Mouse (Mus musculus): Measurements from ENCODE around the gene 1700013G24Rik.

DNA sequence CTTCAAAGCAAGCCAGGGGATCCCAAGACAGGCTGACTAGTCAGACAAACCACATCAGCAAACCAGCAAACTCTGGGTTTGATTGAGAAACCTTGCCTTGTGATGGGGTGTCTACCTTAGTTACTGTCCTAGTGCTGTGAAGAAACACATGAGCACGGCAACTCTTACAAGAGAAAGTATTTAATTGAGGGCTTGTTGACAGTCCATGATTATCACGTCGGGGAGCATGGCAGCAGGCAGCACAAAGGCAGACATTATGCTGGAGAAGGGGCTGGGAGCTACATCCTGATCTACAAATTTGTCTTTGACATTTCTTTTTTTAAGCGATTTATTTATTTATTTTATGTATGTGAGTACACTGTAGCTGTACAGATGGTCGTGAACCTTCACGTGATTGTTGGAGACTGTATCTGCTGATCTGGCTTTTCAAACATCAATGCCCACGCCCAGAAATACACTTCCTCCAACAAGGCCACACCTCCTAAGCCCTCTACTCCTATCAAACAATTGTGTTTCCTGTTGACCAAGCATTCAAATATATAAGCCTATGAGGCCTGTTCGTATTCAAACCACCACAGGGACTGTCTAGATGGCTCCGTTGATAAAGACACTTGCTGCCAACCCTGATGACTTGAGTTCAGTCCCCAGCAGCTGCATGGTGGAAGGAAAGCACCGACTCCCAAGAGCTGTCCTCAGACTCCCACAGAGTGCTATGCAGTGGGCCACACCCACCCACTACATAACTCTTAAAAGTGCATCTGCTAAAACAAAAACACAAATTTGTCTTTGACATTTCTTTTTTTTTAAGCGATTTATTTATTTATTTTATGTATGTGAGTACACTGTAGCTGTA lies 35.1 kb upstream of the 1700013G24Rik start:
- TF ChIP-seq CTCF (IDR thresholded peaks at IDR 0.05; ENCODE audit: low read depth) = no peak
- no peak for TF ChIP-seq EP300 (IDR thresholded peaks at IDR 0.05; ENCODE audit: low read depth)

Data from liver, postnatal 0 days (tissue).